Mouse (Mus musculus) ovary, adult 10 weeks (tissue): ENCODE results near the gene Sec61g. TPM values are rescaled to one million over a fixed set of nuclear protein-coding genes. Genes with fewer than 3 reads are reported as not detected.

Experiments used
- polyA plus RNA-seq: library from polyadenylated mRNA; stranded (reverse); fragments of 350-450 nt; fragmentation: Illumina TruSeq; extraction: RNeasy Lipid Tissue Mini Kit (QIAGEN cat#74804); gene quantifications from one replicate; pipeline ENCODE4 v1.2.3, GENCODE M21; 2014

The Sec61g gene
- polyA plus RNA-seq, result 15.0 TPM

DNA sequence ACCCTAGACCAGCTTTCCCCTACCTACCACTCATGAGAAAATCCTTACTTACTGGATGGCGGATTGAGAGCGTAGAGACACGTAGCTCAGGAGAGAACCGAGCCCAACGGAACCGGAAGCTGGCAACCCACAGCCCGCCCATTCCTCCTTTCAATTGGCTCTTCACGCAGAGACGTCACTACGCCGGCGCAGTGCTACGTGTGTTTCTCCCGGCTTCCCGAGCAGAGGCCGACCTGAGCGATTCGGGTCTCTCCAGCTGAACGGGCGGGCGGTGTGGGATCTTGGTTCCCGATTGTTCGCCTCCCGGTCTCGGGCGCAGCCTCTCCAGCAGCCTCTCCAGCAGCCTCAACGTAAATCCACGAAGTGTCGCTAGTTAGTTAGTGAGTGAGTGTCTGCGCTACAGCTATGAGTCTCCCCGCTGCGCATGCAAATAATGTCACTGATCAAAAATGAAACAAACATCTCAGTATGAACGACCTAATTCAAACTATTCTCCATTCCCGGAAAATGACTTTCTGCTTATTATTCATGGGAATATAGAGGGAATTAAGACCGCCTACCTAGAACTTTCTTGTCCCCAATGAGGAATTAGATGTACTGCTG lies at the start of gene Sec61g:
Sec61g (minus strand) TSS at position 433 of the 603 bp plus-strand sequence.

Other genes with a start within 250 kb of the Sec61g start
- gene Egfr, start 243.7 kb upstream of the Sec61g start, polyA plus RNA-seq, result 50.5 TPM